Mouse (Mus musculus) CD4-positive naive resting alpha-beta T cell, adult 76 days (primary cell): ENCODE results near the gene Acad11. TPM values are rescaled to one million over a fixed set of nuclear protein-coding genes. Genes with fewer than 3 reads are reported as not detected.

Source experiments
- total RNA-seq: library from RNA; stranded (reverse); gene quantifications from one replicate; pipeline ENCODE4 v1.2.4, GENCODE M21; 2023

Acad11 gene
- 13.3 TPM for total RNA-seq

DNA sequence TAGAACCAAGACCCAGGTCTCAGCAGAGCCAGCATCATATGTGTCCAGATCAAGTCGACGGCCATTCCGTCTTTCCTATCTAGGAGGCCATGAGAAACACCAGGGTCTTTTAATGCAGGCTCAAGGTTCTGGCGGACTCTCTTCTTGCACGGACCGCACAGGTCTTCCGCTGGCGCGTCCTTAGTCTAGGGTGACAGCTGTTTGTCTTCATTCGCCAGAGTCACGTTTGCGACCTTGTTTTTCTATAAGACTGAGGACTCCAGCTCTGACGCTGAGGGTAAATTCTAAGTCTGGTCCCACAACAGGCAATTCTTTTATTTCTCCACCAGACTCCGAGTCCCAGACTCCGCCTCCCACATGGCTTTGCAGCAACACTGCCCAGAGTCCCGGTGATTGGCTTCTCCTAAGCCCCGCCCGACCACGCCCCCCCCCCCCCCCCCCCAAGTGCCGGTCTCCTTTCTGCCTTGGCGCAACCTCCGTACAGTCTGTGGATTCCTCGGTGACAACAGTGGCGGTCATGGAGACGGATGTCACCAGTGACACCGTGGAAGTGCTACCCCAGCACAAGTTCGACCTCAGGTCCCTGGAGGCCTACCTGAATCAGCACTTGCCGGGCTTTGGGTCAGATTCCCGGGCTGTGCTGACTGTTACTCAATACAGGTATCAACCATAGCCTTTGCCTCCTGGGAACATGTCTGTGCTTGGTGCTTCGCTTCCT is at the start of gene Acad11:
TSS of gene Acad11 (plus strand) at position 134 of the 718 bp plus-strand sequence.

GRCm38 (mm10) chr9:104040362-104040761 is 22.8 kb upstream of the Acad11 start, which contains the start of gene Gm28305:
Gene Gm28305 (plus strand): TSS chr9:104040662.

GRCm38 (mm10) chr9:104062430-104063243 is 540 bp upstream of the Acad11 start, which contains the start of gene Uba5:
Gene Uba5 (minus strand): TSS chr9:104063134.

DNA sequence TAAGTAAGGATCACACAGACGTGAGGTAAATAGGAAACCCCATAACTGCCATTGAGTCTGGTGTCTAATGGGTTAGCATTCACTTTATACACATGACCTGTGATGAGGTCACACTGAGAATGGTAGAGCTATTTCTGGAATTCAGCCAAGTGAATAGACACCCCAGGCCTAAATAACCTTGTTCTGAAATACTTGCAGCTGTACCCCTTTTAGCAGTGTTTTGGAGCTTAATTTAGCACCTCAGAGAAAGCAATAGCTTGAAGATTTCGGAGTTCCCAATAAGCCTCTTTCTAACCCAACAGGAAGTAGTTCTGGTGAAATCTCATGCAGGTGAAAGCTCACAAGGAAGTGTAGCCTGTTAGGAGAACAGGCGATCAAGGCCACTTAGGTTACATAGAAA is 63.7 kb downstream of the Acad11 start, which contains the start of gene Ackr4:
TSS of gene Ackr4 (minus strand) at position 101 of the 400 bp plus-strand sequence.

Other genes with a start within 250 kb of the Acad11 start
- gene Nphp3, start 60.8 kb upstream of the Acad11 start, total RNA-seq, result 11.5 TPM
- gene Gm28305, start 22.7 kb upstream of the Acad11 start, total RNA-seq, result not detected
- gene Uba5, start 243 bp upstream of the Acad11 start, total RNA-seq, result 24.3 TPM
- gene Ackr4, start 63.6 kb downstream of the Acad11 start, total RNA-seq, result not detected
- gene Dnajc13, start 199.6 kb downstream of the Acad11 start, total RNA-seq, result 86.2 TPM